Comparison of ENCODE assay signal across 29 mouse cellular contexts in the genomic region with DNA sequence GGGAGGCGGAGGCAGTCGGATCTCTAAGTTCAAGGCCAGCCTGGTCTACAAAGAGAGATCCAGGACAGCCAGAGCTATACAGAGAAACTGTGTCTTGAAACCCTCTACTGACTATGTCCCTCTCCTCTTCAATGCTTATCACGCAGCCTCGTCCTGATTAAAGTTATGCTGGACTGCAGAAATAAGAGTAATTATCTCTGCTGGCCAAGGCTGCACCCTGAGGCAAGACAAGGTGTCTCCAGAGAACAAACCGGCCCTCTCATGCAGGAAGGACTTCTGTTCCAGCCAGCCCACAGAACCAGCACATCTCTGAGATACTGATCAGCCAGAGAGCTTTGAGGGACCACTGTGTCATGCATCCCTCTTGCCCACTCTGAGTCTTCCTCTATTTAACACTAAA. TPM values are rescaled to one million over a fixed set of nuclear protein-coding genes. Genes with fewer than 3 reads are reported as not detected.
DNase-seq lines count a peak whose midpoint lies in the region; ATAC-seq and TF ChIP-seq lines count a peak whose summit lies in the region.
"Had no signal": no experiment of that assay in that cellular context is flagged by ENCODE, and none has a peak within 500 bp of the region (broad histone marks: within the 10 kb centered on the region; RNA-seq: fewer than 3 reads in every experiment).

No protein-coding gene starts in this region.

- no peaks in the 10 kb centered on the region for H3K9me3 ChIP-seq in intestine, embryonic 16.5 days (ENCODE audit: control insufficient read depth, low read length)
- H3K9me3 ChIP-seq in intestine, embryonic 15.5 days, result no peaks in the 10 kb centered on the region
- no peaks in the 10 kb centered on the region for H3K9me3 ChIP-seq in liver, embryonic 12.5 days (replicated peaks)
- H3K9me3 ChIP-seq: embryonic facial prominence, embryonic 12.5 days; kidney, embryonic 15.5 days had no signal

- no peak for TF ChIP-seq CTCF in bone marrow, adult 2 months (IDR thresholded peaks at IDR 0.05; ENCODE audit: control insufficient read depth, insufficient read depth, low read length)

- peaks cover 3% of the 10 kb centered on the region; the same call in 1 of the 2 replicates for H3K4me1 ChIP-seq in intestine, embryonic 16.5 days (ENCODE audit: control insufficient read depth, insufficient read depth, low read length)
- no peaks in the 10 kb centered on the region for H3K4me1 ChIP-seq in intestine, embryonic 15.5 days (replicated peaks)
- peaks cover 2% of the 10 kb centered on the region; the same call in 1 of the 2 replicates for H3K4me1 ChIP-seq in bone marrow, adult 2 months (ENCODE audit: control insufficient read depth, insufficient read depth, low read length)
- peaks cover 42% of the 10 kb centered on the region for H3K4me1 ChIP-seq in liver, embryonic 12.5 days
- H3K4me1 ChIP-seq: embryonic facial prominence, embryonic 12.5 days; kidney, embryonic 15.5 days had no signal

- no peaks in the 10 kb centered on the region for H3K36me3 ChIP-seq in intestine, embryonic 16.5 days (ENCODE audit: control insufficient read depth, insufficient read depth, low read length)
- no peaks in the 10 kb centered on the region for H3K36me3 ChIP-seq in intestine, embryonic 15.5 days
- H3K36me3 ChIP-seq in liver, embryonic 12.5 days, result no peaks in the 10 kb centered on the region
- H3K36me3 ChIP-seq: embryonic facial prominence, embryonic 12.5 days; kidney, embryonic 15.5 days had no signal

- no peak overlapping the region for H3K27ac ChIP-seq in intestine, embryonic 16.5 days (ENCODE audit: low read length)
- no peak overlapping the region for H3K27ac ChIP-seq in intestine, embryonic 15.5 days
- peak overlapping the region; percentile 56 for H3K27ac ChIP-seq in bone marrow, adult 2 months (ENCODE audit: control insufficient read depth, insufficient read depth, low read depth, low read length, poor library complexity)
- peak overlapping the region; percentile 72 for H3K27ac ChIP-seq in liver, embryonic 12.5 days
- H3K27ac ChIP-seq: embryonic facial prominence, embryonic 12.5 days; hindbrain, postnatal 0 days; kidney, embryonic 15.5 days had no signal

- H3K4me3 ChIP-seq in intestine, embryonic 16.5 days (ENCODE audit: low read length), result no peak overlapping the region
- H3K4me3 ChIP-seq in intestine, embryonic 15.5 days (replicated peaks), result no peak overlapping the region
- H3K4me3 ChIP-seq in bone marrow, adult 2 months (replicated peaks; ENCODE audit: control insufficient read depth, low read depth, low read length), result no peak overlapping the region
- H3K4me3 ChIP-seq in liver, embryonic 12.5 days, result no peak overlapping the region
- H3K4me3 ChIP-seq: embryonic facial prominence, embryonic 12.5 days; erythroblast, embryonic 14.5 days; kidney, embryonic 15.5 days; myocyte had no signal

- intact Hi-C loops in left cerebral cortex, postnatal 14 days (cut with DNase I), result no loop called here

- no peak for TF ChIP-seq POLR2A in bone marrow, adult 2 months (IDR thresholded peaks at IDR 0.05; ENCODE audit: borderline replicate concordance, control insufficient read depth, low read depth, low read length)

- no peak for DNase-seq in frontal cortex, postnatal 10 days (ENCODE audit: low spot score in 2 of 2)
- DNase-seq in left cerebral cortex, postnatal 14 days (ENCODE audit: low spot score in 2 of 2), result no peak
- DNase-seq: adrenal gland, adult 2 months; cerebellum, adult 11-12 months; cerebellum, postnatal 10 days; gastrocnemius, postnatal 14 days; heart, adult 11 months; kidney, adult 11 months; kidney, postnatal 4 days; left cerebral cortex, postnatal 4 days; right cerebral cortex, adult 18-20 months had no signal

- no peak for ATAC-seq in intestine, embryonic 16.5 days
- ATAC-seq in intestine, embryonic 15.5 days, result no peak
- ATAC-seq in liver, embryonic 12.5 days, result peak; percentile 64
- ATAC-seq in megakaryocyte progenitor cell, adult 5-6 weeks (replicated peaks; ENCODE audit: poor library complexity), result peak; percentile 55
- ATAC-seq: CD4-positive, CD25-positive, alpha-beta regulatory T cell, adult 4 months; forebrain, embryonic 16.5 days; lung, postnatal 0 days; midbrain, embryonic 16.5 days; Patski had no signal

- 86% methylated on average over 5 of the region's 5 CpGs for WGBS in intestine, embryonic 16.5 days
- 84% methylated on average over 5 of the region's 5 CpGs for WGBS in intestine, embryonic 15.5 days
- 73% methylated on average over 5 of the region's 5 CpGs for WGBS in bone marrow, adult 2 months
- 48% methylated on average over 5 of the region's 5 CpGs for WGBS in liver, embryonic 12.5 days (ENCODE audit: insufficient replicate concordance)

- H3K9ac ChIP-seq in intestine, embryonic 16.5 days (ENCODE audit: low read depth, low read length), result 0 out of 2 replicates have a peak overlapping the region, but pooled peaks have one; percentile 10
- no peak overlapping the region for H3K9ac ChIP-seq in intestine, embryonic 15.5 days
- H3K9ac ChIP-seq in liver, embryonic 12.5 days, result 0 out of 2 replicates have a peak overlapping the region, but pooled peaks have one; percentile 28
- H3K9ac ChIP-seq: embryonic facial prominence, embryonic 12.5 days; kidney, embryonic 15.5 days had no signal

- H3K4me2 ChIP-seq in intestine, embryonic 16.5 days (ENCODE audit: low read depth, low read length), result no peak overlapping the region
- no peak overlapping the region for H3K4me2 ChIP-seq in intestine, embryonic 15.5 days (replicated peaks)
- H3K4me2 ChIP-seq in liver, embryonic 12.5 days, result no peak overlapping the region
- H3K4me2 ChIP-seq: embryonic facial prominence, embryonic 12.5 days; heart, embryonic 11.5 days; kidney, embryonic 15.5 days had no signal

- H3K27me3 ChIP-seq in intestine, embryonic 16.5 days (replicated peaks; ENCODE audit: control insufficient read depth, insufficient read depth, low read length), result no peaks in the 10 kb centered on the region
- no peaks in the 10 kb centered on the region for H3K27me3 ChIP-seq in intestine, embryonic 15.5 days (replicated peaks)
- peaks cover 15% of the 10 kb centered on the region; the same call in 1 of the 2 replicates for H3K27me3 ChIP-seq in liver, embryonic 12.5 days (replicated peaks)
- H3K27me3 ChIP-seq: embryonic facial prominence, embryonic 12.5 days; kidney, embryonic 15.5 days; Patski had no signal

RNA-seq across cellular contexts. Expression of a gene that starts 15.6 kb away (rescaled TPM):
- 63.2 and 63.5 TPM in 2 replicates for polyA plus RNA-seq in intestine, embryonic 16.5 days (2015; fragmentation: Nextera tagmentation; extraction: Ambion mirVana)
- 59.3 and 64.8 TPM in 2 replicates for polyA plus RNA-seq in intestine, embryonic 15.5 days (2015; fragmentation: Nextera tagmentation; extraction: Ambion mirVana)
- 291 and 446 TPM in 2 replicates for polyA plus RNA-seq in bone marrow, adult 2 months (2011; ENCODE audit: insufficient read depth, insufficient read length, low replicate concordance, missing spikeins)
- 160 and 163 TPM in 2 replicates for polyA plus RNA-seq in liver, embryonic 12.5 days (2016; fragmentation: Nextera tagmentation; extraction: Ambion mirVana)
- total RNA-seq in megakaryocyte progenitor cell, adult 5-6 weeks (2015), result 43.6 and 49.2 TPM in 2 replicates
- total RNA-seq in megakaryocyte progenitor cell, adult 5-6 weeks (2017), result 31.7 and 34.4 TPM in 2 replicates
- total RNA-seq in left cerebral cortex, postnatal 14 days (2021), result 100 to 1,000 TPM; 161 to 180 TPM

RNA-seq across cellular contexts. Expression of a gene that starts 54.9 kb away (rescaled TPM):
- polyA plus RNA-seq in intestine, embryonic 16.5 days (2015; fragmentation: Nextera tagmentation; extraction: Ambion mirVana), result 7.7 and 8.8 TPM in 2 replicates
- polyA plus RNA-seq in intestine, embryonic 15.5 days (2015; fragmentation: Nextera tagmentation; extraction: Ambion mirVana), result 6.1 and 8.1 TPM in 2 replicates
- 2.3 and 2.9 TPM in 2 replicates for polyA plus RNA-seq in bone marrow, adult 2 months (2011; ENCODE audit: insufficient read depth, insufficient read length, low replicate concordance, missing spikeins)
- 0.11 and 0.27 TPM in 2 replicates for polyA plus RNA-seq in liver, embryonic 12.5 days (2016; fragmentation: Nextera tagmentation; extraction: Ambion mirVana)
- 0.37 TPM in 1 of 2 replicates, not detected in the other for total RNA-seq in megakaryocyte progenitor cell, adult 5-6 weeks (2015)
- total RNA-seq in megakaryocyte progenitor cell, adult 5-6 weeks (2017), result 0.34 and 0.42 TPM in 2 replicates
- total RNA-seq in left cerebral cortex, postnatal 14 days (2021), result not detected
- total RNA-seq: gastrocnemius, postnatal 14 days; left cerebral cortex, adult 18-20 months; left cerebral cortex, postnatal 4 days had no signal
- polyA plus RNA-seq: adrenal gland, adult 2 months; erythroblast, embryonic 14.5 days; midbrain, embryonic 16.5 days; myocyte; neural tube, embryonic 14.5 days had no signal

RNA-seq across cellular contexts. Expression of a gene that starts 58.4 kb away (rescaled TPM):
- 35.1 and 39.4 TPM in 2 replicates for polyA plus RNA-seq in intestine, embryonic 16.5 days (2015; fragmentation: Nextera tagmentation; extraction: Ambion mirVana)
- polyA plus RNA-seq in intestine, embryonic 15.5 days (2015; fragmentation: Nextera tagmentation; extraction: Ambion mirVana), result 35.6 and 38.2 TPM in 2 replicates
- polyA plus RNA-seq in bone marrow, adult 2 months (2011; ENCODE audit: insufficient read depth, insufficient read length, low replicate concordance, missing spikeins), result 9.4 and 13.6 TPM in 2 replicates
- 8.0 and 10.3 TPM in 2 replicates for polyA plus RNA-seq in liver, embryonic 12.5 days (2016; fragmentation: Nextera tagmentation; extraction: Ambion mirVana)
- total RNA-seq in megakaryocyte progenitor cell, adult 5-6 weeks (2015), result 0.59 and 0.73 TPM in 2 replicates
- 1.7 and 3.4 TPM in 2 replicates for total RNA-seq in megakaryocyte progenitor cell, adult 5-6 weeks (2017)
- total RNA-seq in left cerebral cortex, postnatal 14 days (2021), result 10 to 100 TPM; 64.9 to 80.9 TPM

Comparison
In these comparisons a context has a peak if more than half of its experiments do, and no peak if none do; other contexts are left out.
1. ATAC-seq: peak in liver, embryonic 12.5 days (single experiment) and megakaryocyte progenitor cell, adult 5-6 weeks (single experiment); none in intestine, embryonic 16.5 days (single experiment) and intestine, embryonic 15.5 days (single experiment).
2. H3K27ac ChIP-seq: peak in bone marrow, adult 2 months (single experiment) and liver, embryonic 12.5 days (single experiment); none in intestine, embryonic 16.5 days (single experiment) and intestine, embryonic 15.5 days (single experiment).